Mouse (Mus musculus): Measurements from ENCODE around the gene Camkmt.

DNA sequence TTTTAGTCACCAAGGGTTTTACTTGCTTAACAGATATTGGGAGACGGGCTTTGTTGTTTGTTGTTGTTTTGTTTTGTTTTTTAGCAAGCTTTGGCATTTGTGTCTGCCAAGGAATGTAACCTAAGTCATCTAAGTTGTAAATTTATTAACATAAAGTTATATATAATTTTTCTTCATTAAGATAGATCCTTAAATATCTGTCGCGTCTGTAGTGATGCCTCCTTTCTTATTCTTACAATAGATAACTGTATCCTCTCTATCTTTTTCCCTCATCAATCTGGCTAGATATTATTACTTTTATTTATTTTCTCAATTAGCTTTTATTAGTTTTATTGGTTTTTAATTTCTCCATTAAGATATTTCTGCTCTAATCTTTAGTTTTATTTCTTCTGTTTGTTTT lies 213.3 kb downstream of the Camkmt start:
- TF ChIP-seq CTCF (IDR thresholded peaks at IDR 0.05; ENCODE audit: control insufficient read depth, insufficient read depth, insufficient replicate concordance, low read depth, low read length) (no peak), POLR2A (IDR thresholded peaks at IDR 0.05; ENCODE audit: control insufficient read depth, low read depth, low read length) (no peak)
